Mouse (Mus musculus) NIH3T3 (cell line): ENCODE measurements around the gene Dhrs7c.

Experiments used
- DNase-seq: peaks from one replicate; pipeline ENCODE4 v3.0.0-alpha.2; 2012; ENCODE audit warnings: low read depth

The Dhrs7c gene

GRCm38 (mm10) chr11:67845193-67845592, 47.2 kb downstream of the Dhrs7c start:
- DNase-seq = no peak

DNA sequence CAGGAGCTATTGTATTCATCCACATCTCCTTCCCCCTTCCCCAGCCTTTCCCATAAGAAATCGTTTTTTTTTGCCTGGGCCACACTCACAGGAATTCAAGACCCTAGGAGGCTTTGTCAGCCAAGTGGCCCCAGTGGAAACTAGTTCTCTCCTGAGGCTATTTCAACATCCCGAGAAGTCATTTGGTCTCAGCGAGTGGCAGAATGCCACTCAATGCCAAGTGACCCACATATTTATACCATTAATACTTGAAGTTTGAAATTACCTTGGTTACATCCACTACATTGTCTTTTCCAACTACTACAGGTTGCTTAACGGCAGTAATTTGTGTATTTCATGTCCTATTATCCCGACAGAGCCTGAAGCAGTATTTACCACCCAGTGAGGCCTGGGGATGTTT, 53.8 kb downstream of the Dhrs7c start:
- DNase-seq = no peak

DNA sequence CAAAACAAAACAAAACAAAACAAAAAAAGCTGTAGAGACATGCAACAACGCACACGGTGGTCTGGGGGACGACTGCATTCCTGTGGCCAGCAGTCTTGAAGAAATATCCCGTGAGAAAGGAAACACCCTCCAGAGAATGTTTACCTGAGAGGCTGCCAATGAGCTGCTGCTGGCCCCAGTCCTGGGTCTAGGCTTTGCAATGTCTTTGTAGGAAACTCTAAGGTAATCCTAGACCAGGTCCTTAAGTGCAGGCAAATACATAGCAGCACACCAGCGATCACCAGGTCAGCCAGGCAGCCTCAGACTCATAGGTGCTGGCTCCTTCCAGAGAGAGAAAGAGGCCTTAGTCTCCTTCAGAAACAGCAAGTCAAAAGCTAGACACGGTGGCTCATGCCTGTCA, 56.0 kb downstream of the Dhrs7c start:
- DNase-seq = no peak

- peak; percentile 29 for DNase-seq
These were observed 57.0 kb downstream of the Dhrs7c start for GRCm38 (mm10) chr11:67855035-67855434.

DNA sequence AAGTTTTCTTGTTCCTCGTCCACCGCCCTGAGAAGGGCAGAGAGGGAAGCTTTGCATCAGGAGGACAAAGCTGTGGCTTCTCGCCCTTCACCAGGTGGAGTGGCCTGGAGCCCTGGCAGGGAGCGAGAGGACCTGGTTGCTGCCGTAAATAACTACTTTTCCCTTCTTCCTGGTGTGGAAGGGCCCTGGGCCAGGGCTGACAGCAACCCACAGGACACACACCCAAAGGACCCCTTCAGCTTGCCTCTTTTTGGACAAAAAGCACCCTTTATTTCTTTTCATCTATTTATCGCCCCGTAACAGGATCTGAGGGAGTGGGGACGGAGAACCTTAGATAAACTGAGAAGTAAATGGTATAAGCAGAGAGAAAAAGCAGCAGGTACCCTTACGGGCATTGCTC, 60.5 kb downstream of the Dhrs7c start:
- no peak for DNase-seq

- no peak for DNase-seq
These were observed 62.9 kb downstream of the Dhrs7c start for GRCm38 (mm10) chr11:67860743-67861398.

DNA sequence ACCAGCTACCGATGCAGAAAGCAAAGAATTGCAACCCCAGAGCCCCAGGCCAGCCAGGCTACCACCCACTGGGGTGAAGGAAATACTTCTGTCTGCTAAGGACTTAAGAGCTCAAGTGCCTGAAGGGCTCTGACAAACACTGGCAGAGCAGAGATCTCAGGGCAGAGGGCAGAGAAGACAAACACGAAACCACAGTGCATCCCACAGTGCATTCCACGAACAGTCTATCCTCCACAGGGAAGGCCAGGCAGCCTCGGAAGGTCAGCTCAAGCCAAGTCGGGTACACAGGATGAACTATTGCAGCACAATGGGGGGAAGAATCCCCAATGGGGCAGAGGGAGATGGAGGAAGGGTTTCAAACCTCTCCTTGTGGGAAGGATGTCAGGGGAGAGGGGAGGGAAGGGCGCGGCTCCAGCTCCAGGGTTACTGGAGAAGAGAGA, 63.4 kb downstream of the Dhrs7c start:
- no peak for DNase-seq

DNA sequence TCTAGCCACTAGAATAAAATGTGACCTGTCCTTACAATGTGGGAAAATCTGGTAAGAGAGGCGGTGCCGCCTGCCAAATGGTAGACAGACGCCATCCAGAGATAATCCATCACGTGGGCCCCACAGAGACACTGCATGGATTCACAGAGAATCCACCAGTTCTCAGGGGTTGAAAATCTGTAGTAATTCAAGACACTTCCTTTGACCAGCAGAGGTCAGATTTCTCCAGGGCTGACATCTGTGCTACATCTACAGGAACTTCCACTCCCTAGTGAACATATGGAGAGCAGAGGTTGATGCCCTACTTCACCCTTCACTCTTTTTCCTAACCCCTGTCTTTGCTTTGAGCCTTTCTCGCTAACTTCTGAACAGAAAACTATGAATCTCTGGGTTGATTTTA, 67.1 kb downstream of the Dhrs7c start:
- peak; percentile 13 for DNase-seq
